Mouse (Mus musculus): ENCODE measurements around the gene Dlg2.
A peak's percentile ranks its signal among the peaks of the same experiment; 100 is the strongest.

Dlg2 gene

GRCm38 (mm10) chr7:91785871-91786270, 1309.4 kb downstream of the Dlg2 start:
- no peak for DNase-seq

GRCm38 (mm10) chr7:91790949-91791564, 1314.6 kb downstream of the Dlg2 start:
- DNase-seq: no peak

GRCm38 (mm10) chr7:91806632-91807031, 1330.2 kb downstream of the Dlg2 start:
- DNase-seq: no peak

- DNase-seq: no peak
Measured at GRCm38 (mm10) chr7:91810774-91811173, 1334.3 kb downstream of the Dlg2 start.

- DNase-seq: no peak
Measured at GRCm38 (mm10) chr7:91818004-91818403, 1341.5 kb downstream of the Dlg2 start.

GRCm38 (mm10) chr7:91832207-91832606, 1355.7 kb downstream of the Dlg2 start:
- DNase-seq: no peak

GRCm38 (mm10) chr7:91845723-91846122, 1369.3 kb downstream of the Dlg2 start:
- no peak for DNase-seq

- DNase-seq: peak; percentile 16
Measured at GRCm38 (mm10) chr7:91849364-91849763, 1372.9 kb downstream of the Dlg2 start.

- DNase-seq: no peak
Measured at GRCm38 (mm10) chr7:91853653-91854052, 1377.2 kb downstream of the Dlg2 start.

GRCm38 (mm10) chr7:91856931-91857330, 1380.5 kb downstream of the Dlg2 start:
- DNase-seq: peak; percentile 18

GRCm38 (mm10) chr7:91862806-91863531, 1386.5 kb downstream of the Dlg2 start:
- no peak for DNase-seq

- no peak for DNase-seq
Measured at GRCm38 (mm10) chr7:91868919-91869318, 1392.4 kb downstream of the Dlg2 start.

- no peak for DNase-seq
Measured at GRCm38 (mm10) chr7:91876831-91877230, 1400.4 kb downstream of the Dlg2 start.

- DNase-seq: no peak
Measured at GRCm38 (mm10) chr7:91877804-91878203, 1401.3 kb downstream of the Dlg2 start.

GRCm38 (mm10) chr7:91886336-91886735, 1409.9 kb downstream of the Dlg2 start:
- no peak for DNase-seq

- no peak for DNase-seq
Measured at GRCm38 (mm10) chr7:91893991-91894390, 1417.5 kb downstream of the Dlg2 start.

GRCm38 (mm10) chr7:91896935-91897334, 1420.5 kb downstream of the Dlg2 start:
- DNase-seq: no peak

- no peak for DNase-seq
Measured at GRCm38 (mm10) chr7:91897509-91897908, 1421.0 kb downstream of the Dlg2 start.

- no peak for DNase-seq
Measured at GRCm38 (mm10) chr7:91902503-91902902, 1426.0 kb downstream of the Dlg2 start.

GRCm38 (mm10) chr7:91916809-91917208, 1440.3 kb downstream of the Dlg2 start:
- DNase-seq: no peak

- no peak for DNase-seq
Measured at GRCm38 (mm10) chr7:91919099-91919498, 1442.6 kb downstream of the Dlg2 start.

GRCm38 (mm10) chr7:91919738-91920137, 1443.3 kb downstream of the Dlg2 start:
- no peak for DNase-seq

GRCm38 (mm10) chr7:91934881-91935597, 1458.6 kb downstream of the Dlg2 start:
- DNase-seq: no peak

- no peak for DNase-seq
Measured at GRCm38 (mm10) chr7:91936193-91936592, 1459.7 kb downstream of the Dlg2 start.
